Mouse (Mus musculus) large intestine, adult 2 months (tissue): ENCODE results near the gene P2ry6. TPM values are rescaled to one million over a fixed set of nuclear protein-coding genes. Genes with fewer than 3 reads are reported as not detected.

Source experiments
- DNase-seq: peaks from one replicate; pipeline ENCODE4 v3.0.0-alpha.2; 2012; ENCODE audit warnings: low read depth, low spot score
- WGBS: fragments of 180-500 bp; shearing (Covaris S2); methylation state at CpG from one replicate; pipeline ENCODE4 v1.1.7; 2018; 5-methylcytosine and 5-hydroxymethylcytosine counted together
- polyA plus RNA-seq: library from polyadenylated mRNA; depleted of rRNA; stranded (reverse); fragments of >200 nt; gene quantifications from 2 replicates; pipeline ENCODE4 v1.2.3, GENCODE M21; 2012

P2ry6 gene
- polyA plus RNA-seq, 1 experiment: 29.1 TPM

DNA sequence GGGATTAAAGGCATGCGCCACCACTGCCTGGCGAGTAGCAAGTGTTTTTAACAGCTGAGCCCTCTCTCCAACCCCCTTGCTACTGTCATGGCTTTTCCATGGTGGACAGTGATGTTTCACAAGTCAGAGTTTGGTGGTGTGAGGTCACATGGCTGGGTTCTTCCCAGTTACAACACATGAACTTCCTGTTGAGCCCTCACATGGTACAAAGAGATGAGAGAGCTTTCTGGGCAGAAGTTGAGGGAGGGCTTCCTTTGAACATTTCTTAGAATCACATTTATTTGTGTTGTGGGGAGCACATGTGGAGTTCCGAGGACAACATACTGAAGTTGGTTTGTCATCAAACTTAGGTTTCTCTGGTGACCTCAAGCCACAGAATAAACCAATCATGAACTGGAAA, 17.5 kb upstream of the P2ry6 start:
- DNase-seq: no peak
- WGBS: 90% methylated on average over 3 of the region's 3 CpGs

DNA sequence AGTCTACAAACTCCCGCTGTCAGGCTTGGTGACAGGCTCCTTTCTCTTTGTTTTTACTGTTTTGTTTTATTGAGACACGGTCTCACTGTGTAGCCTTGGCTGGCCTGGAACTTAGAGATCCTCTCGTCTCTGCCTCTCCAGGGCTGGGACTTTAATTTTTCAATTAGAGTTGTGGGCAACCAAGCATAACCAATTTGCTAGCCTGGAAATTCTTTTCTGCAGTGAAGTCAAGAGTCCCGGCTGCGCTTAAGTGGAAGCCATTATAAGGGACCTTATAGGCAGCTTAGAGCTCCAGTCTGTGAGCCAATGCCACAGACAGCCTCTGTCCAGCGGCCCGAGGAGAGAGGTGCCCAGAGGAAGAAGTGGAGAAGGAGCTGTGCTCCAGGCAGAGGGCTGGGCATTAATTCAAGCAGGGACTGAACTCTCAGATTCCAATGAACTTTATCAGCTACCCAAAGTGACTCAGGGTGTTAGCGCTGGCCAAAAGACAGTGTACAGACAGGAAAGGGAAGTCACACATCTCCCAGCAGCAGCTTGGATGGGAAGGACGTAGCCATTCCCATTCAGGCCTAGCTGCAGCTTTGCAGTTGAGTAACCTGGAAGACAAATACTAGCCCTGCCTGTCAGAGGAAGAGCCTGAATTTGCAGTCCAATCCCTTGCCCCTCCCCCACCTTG, 16.3 kb upstream of the P2ry6 start:
- DNase-seq: no peak
- 73% methylated on average over 9 of the region's 9 CpGs for WGBS

DNA sequence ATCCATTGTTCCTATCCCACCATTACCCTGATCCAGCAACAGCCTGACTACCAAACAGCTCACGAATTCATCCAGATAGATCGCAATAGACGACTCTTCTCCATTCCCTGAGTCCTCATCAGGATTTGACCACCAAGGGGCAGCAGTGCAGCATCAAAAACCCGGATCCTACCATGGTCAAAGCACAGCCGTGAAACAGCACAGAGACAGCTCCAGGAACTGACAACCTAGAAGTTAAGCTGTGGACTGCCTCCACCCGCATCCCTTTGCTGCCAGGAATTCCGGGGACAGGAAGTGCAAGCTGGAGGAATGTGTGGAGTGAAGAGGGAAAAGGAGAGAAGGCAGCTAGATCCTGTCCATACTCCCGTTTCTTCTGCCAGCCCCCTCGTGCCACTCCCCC, 13.6 kb upstream of the P2ry6 start:
- WGBS: 21% methylated on average over 9 of the region's 9 CpGs
- no peak for DNase-seq

DNA sequence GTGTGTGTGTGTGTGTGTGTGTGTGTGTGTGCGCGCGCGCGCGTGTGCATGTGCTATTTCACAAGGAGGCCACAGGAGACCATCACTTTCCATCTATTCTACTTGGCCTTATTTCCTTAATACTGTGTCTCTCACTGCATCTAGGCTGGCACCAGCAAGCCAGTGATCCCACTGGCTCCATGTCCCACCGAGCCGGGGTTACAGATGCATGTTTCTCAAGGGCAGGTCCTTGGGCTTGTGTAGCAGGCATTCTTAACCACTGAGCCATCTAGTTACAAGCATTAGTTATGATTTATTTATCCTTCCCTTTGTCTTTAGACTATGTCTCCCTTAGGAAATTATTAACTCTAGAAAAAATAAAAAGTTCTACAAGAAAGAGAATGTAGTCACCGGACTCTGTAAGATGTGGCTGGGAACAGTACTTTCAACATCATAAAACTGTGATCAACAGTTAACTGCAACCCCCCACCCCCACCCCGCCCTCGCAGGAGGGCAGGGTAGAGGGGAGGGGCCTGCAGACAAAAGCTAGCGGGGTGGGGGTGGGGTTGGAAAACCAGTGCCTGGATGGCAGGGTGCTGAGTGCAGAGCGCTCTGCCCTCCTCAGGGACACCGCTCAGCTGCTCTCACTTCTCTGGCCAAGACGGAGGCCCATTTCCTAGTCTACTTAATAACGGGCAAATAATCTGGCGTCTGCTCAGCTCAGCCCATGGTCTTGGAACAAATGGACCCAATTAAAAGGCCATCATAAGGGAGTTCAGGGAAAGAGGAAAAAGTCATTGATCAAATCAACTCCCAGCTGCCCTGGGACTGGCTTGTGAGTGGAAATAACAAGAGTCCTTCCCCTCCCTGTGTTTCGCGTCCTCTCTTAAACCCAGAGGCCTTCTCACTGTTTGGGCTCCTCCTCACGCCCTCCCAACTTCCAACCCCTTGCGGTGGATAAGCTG, 10.3 kb upstream of the P2ry6 start:
- WGBS: 25% methylated on average over 21 of the region's 21 CpGs
- no peak for DNase-seq

DNA sequence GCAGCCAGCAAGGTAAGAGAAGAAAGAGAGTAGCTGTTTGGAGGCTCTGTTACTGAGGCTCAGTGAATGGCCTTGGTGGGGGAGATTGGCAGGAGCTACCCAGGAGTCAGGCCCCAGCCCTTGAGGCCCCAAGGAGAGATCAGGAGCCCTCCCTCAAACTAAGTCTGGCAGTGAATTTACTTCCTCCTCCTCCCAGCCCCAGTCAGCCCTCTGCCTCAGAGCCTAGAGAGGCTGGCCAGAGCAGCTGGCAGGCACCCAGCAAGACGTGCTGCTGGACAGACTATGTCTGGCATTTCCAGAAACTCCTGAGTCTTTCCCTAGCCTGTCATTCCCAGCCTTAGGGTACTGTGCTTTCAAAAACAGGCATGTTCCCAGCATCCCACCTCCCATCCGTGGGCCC, 4.7 kb upstream of the P2ry6 start:
- DNase-seq: no peak
- WGBS: 14% methylated on average over 2 of the region's 2 CpGs

DNA sequence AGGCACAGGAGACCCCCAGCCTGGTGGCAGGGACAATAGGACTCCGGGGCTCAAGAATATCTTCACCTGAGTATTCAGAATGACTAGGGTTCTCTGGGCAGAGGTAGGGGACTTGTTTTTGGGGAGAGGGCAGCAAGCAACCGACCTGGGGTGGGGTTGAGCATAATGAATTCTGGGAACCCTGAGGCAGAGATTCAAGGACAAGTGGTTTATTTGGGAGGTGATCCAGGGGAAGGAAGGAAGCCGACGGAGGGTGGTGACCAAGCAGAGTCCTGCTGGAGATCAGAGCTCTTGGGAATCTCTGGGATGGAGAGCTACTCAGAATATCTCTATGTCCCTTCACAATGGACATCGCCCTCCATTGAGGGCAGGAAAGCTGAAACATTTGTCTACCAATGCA, 3.7 kb upstream of the P2ry6 start:
- 66% methylated on average over 5 of the region's 5 CpGs for WGBS
- no peak for DNase-seq

DNA sequence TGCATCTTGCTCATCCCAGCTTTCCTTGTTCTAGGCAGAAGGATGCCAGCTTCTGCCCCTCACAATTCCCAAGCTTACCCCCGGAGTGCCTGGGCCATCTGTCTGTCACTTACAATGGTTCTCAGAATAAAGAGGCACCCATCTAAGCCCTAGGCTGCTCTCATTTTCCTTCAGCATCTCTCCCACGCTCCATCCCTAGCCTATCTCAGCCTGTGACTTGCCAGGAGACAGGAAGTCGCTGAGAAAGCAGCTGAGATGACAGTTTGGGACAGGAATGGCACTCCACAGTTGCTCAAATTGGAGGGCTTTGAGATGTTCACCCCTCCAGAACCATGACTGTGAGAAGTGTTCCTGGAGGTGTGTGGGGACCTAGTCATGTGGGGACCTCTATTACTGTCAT, 1.6 kb downstream of the P2ry6 start:
- no peak for DNase-seq
- 46% methylated on average over 3 of the region's 3 CpGs for WGBS

DNA sequence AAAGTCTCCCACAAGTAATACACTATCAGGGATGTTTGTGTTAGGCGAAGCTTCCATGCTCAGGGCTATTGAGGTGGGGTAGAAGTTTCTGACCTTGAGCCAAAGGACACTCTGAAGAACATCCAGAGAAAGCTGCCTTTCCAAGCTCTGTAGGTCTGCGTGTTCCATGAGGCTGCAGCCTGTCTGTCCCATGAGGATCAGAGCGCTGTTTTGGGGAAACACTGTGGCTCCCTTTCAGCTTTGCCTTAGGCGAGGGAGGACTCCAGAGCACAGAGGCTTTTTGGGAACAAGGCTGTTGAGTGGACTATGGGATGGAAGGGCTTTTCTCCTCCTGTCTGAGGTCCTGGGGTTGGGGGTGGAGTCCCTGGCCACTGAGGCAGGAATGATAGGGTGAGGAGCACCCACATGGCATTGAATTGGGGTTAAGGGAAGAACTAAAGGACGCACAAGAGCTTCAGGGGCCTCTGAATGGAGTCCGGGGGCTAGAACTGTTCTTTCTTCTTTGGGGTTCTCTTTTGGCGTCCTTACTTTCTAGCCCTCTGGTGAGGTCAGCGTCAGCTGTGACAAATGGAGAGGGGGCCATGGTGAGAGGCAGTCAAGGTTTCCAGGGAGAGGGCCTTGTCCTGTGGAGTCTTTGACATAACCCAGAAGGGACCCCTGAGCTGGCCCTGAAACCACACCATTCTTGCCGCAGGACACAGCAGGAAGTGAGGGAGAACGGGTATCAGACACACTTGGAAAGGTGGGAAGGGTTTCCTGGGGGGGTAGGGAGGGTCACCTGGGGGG, 5.4 kb downstream of the P2ry6 start:
- 71% methylated on average over 10 of the region's 10 CpGs for WGBS

DNA sequence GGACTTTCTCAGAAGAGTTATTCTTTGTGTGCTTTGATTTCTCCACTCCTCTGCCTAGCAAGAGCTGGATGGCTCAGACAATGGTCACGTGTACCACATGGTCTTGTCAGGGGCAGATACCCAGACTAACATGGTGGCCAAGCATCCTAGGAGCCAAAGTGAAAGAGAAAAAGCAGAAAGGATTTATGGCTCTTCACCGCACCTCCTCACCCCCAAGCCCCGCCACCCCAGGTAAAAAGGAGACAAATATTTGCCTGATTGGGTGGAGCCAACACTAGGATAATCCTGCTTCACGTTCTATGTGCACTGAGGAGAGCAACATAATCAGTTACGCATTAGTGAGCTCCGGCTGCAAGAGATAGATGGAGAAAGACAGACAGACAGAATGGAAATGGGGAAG, 6.1 kb downstream of the P2ry6 start:
- no peak for DNase-seq
- WGBS: 40% methylated on average over 6 of the region's 6 CpGs

More for the DNA sequence above, 5.4 kb downstream of the P2ry6 start:
- no peak for DNase-seq

DNA sequence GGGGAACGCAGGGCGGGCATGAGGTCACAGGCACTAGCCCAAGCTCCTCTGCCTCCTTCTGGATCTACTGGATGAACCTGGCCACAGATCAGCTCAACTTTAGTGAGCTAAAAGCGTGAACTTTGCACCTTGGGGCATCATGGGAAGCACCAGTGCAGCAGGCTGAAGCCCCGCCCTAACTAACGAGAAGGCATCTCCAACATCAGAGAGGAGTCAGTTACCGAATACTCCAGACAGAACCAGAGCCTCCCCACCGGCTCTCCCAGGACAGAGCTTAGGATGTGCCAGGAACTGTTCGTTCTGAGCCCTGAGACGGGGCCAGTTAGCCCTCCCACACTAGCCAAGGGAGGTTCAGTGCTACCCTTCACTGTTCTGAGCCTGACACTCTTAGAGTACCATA, 6.6 kb downstream of the P2ry6 start:
- 31% methylated on average over 9 of the region's 9 CpGs for WGBS
- DNase-seq: no peak

DNA sequence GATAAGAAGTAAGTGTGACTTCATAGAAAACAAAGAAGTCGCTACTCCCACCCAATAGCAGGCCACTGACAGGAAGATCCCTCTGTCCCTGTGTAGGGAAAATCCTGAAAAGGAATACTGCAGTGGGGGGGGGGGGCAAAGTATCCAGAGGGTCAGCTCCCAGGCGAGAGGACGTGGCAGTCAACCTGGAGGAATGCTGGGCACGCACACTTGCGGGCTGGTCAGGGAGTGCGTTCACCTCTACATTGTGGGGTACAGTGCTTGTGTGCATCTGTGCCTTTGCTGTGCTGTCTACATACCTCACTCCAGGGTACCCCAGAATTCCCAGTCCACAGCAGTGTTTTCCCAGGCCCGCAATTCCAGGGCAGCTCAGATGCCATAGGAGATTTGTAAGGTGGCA, 8.4 kb downstream of the P2ry6 start:
- no peak for DNase-seq
- WGBS: 91% methylated on average over 7 of the region's 7 CpGs

DNA sequence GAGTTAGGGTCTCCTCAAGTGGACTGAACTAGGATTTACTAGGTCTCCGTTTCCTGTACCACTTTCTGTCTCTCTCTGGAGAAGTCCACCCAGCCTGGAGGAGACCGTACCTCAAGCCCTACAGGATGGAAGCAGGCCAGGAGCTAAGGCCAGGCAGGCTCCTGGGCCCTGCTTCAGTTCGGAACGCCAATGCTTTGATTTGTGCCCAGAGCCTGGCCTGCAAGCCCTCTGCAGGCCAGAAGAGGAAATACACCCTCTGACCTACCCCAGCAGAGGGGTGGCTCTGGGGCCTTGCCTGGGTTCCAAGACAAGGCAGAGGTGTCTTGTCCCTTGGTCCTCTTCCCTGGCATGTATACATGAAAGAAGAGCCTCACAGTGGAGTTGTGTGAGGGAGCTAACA, 9.4 kb downstream of the P2ry6 start:
- 30% methylated on average over 4 of the region's 4 CpGs for WGBS
- no peak for DNase-seq

DNA sequence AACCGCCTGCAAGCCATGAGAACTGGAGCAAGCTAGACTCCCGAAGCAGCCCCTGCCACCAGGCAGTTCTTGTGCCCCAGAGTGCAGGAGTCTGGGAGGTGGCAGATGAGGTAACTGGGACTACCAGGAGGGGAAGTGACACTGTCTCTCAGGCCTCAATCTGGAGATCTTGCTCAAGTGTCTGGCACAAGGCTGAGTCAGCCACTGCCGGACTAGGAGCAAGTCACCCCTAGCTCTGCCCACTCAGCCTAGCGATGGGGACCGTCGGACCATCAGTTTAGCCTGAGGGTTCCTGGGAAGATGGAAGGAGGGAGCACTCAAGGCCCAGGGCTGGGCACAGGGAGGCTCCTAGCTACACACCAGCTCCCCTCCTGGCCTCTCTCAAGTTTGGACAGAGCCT, 10.2 kb downstream of the P2ry6 start:
- no peak for DNase-seq
- 75% methylated on average over 6 of the region's 6 CpGs for WGBS

DNA sequence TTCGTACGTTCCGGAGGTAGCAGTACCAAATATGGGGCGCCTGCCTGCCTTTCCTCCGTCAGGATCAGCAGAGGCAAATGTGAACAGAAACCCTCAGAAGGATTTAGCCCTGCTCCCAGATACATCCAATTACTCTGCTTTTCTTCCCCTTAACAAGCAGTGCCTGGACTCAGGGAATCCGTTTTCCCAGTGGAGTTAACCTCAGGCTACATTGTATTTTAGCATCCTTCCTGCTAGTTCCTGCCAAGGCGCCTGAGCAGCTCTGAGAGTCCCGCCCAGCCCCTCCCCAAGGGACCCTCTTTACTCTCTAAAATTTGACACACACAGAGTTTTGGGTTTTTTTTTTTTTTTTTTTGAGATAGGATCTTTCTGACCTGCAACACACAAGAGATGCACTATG, 11.1 kb downstream of the P2ry6 start:
- DNase-seq: no peak
- WGBS: 84% methylated on average over 8 of the region's 8 CpGs

DNA sequence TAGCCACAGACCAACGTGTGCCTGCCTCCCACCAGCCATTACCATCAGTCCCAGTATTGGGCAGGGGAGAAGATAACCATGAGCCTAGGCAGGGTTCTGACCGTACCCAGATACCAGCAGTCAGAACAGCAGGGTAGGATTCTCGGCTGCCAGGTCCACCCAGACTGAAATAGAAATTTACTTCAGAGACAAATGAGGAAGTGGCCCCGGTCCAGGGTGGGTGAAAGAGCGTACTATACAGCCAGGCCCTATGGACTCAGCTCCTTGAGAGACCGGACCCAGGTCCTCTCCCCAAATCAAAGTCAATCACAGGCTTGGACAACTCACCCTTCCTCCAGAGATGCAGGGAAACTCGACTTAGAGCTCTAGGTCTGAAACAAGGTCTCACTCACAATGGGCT, 13.3 kb downstream of the P2ry6 start:
- no peak for DNase-seq
- WGBS: 51% methylated on average over 7 of the region's 7 CpGs

DNA sequence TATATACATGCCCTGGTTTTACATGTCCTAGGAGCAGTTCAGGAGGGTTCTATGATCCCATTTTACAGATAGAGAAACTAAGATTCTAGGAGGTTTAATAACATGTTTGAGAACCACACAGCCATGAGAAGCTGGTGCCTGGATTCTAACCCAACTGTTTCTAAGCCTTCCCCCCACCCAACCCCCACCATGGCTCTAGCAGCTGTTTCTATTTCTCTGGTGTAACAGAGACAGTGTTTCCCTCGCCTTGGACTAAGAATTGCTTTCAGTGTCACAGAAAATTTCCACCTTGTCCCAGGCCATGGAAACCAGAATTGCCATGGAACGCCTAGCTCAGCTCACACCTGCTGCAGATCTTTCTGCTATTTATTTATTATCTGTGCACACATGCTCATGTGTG, 14.0 kb downstream of the P2ry6 start:
- no peak for DNase-seq
- 75% methylated on average over 2 of the region's 2 CpGs for WGBS

DNA sequence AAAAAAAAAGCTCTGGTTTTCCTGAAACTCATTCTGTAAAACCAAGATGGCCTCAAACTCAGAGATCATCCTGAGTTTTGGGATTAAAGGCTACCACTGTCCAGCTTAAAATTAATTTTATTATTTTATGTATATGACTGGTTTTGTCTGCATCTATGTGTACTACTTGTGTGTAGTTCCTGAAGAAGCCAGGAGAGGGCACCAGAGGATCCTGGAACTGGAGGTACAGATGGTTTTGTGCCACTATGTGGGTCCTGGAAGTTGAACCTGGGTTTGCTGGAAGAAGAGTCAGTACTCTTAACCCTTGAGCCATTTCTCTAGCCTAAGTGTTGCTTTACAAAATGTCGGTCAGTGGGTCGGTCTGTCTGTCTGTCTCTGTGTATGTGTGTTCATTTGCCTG, 16.0 kb downstream of the P2ry6 start:
- 93% methylated on average over 2 of the region's 2 CpGs for WGBS
- DNase-seq: no peak

DNA sequence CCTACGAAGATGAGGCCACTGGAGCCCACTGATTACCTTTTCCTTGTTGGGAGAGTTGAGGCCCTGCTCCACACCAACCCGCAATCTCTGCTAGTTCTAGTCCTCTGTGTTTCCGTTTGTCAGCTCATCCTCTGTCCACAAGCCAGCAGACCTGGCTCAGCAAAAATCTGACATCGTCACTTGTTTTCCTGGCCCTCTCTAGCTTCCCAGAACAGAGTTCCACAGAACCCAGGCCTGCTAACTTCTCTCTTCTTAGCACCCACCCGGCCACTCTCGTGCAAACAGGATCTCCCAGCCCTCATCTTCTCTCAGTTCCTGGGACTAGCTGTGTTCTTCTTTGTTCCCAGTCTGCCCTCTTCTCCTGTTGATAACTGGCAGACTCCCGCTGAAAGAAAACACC, 21.8 kb downstream of the P2ry6 start:
- no peak for DNase-seq
- 84% methylated on average over 7 of the region's 7 CpGs for WGBS

DNA sequence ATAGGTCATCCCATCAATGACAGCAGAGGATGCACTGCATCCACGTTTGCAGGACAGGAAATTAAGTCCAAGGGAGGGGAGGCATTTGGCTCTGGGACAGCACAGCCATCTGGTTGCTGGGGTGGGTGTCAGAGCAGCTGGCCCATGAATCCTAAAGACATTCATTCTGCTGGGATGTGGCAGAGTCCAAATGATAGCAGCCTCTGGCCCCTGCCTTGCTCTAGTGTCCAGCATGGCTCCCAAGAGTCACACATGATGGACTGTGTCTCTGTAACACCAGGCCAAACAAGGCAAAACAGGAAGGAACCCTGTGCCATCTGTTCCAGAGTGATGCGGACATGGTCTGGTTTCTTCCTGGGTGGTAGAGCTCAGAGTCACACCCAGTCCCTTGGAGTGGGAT, 22.5 kb downstream of the P2ry6 start:
- no peak for DNase-seq
- WGBS: 51% methylated on average over 2 of the region's 2 CpGs

DNA sequence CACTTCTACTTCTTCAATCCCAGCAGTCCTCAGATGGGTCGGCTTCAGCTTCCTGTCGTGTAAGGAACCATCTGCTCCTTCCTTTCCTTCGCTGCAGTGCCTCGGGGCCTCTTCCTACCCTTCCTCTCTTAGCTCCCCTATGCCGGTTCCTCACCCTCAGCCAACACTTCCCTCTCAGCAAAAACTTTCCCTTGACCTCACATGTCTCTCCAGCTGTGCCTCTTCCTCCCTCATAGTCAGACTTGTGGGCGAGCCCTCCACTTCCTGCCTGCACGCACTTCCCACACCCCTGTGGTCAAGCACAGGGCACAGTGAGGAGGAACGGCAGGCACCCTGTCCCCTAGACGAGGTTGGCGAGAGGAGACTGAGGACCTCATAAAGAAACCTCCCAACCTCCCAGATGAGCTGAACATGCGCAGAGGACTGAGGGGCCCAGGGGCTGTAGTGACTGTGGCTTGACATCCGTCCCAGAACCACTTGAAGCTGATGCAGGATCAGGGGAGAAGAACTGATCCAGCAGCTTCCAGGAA, 23.9 kb downstream of the P2ry6 start:
- no peak for DNase-seq
- WGBS: 61% methylated on average over 12 of the region's 12 CpGs
